ENCODE assay signal across 18 mouse cellular contexts in genomic region chr15:31407490-31407889, GRCm38 (mm10). TPM values are rescaled to one million over a fixed set of nuclear protein-coding genes. Genes with fewer than 3 reads are reported as not detected.
DNase-seq lines count a peak whose midpoint lies in the region; ATAC-seq lines count a peak whose summit lies in the region.
"Had no signal": no experiment of that assay in that cellular context is flagged by ENCODE, and none has a peak within 500 bp of the region (broad histone marks: within the 10 kb centered on the region; RNA-seq: fewer than 3 reads in every experiment).

No protein-coding gene starts in this region.

- H3K4me1 ChIP-seq in intestine, embryonic 15.5 days (replicated peaks): 0 out of 2 replicates have a peak, but pooled peaks cover 4% of the 10 kb centered on the region
- H3K4me1 ChIP-seq in liver, embryonic 13.5 days (replicated peaks): no peaks in the 10 kb centered on the region

- no peak overlapping the region for H3K27ac ChIP-seq in intestine, embryonic 15.5 days
- H3K27ac ChIP-seq in liver, embryonic 13.5 days: peak overlapping the region; percentile 50
- H3K27ac ChIP-seq: heart, adult 2 months; hindbrain, embryonic 14.5 days; macrophage; midbrain, embryonic 12.5 days; neural tube, embryonic 15.5 days had no signal

- ATAC-seq in intestine, embryonic 15.5 days: peak; percentile 83
- ATAC-seq in liver, embryonic 13.5 days (ENCODE audit: low read depth): peak; percentile 76
- ATAC-seq: CD4-positive, CD25-positive, alpha-beta regulatory T cell, adult 4 months; forebrain, embryonic 14.5 days had no signal

- no peaks in the 10 kb centered on the region for H3K27me3 ChIP-seq in intestine, embryonic 15.5 days (replicated peaks)
- H3K27me3 ChIP-seq in liver, embryonic 13.5 days: no peaks in the 10 kb centered on the region
- H3K27me3 ChIP-seq: neural tube, embryonic 15.5 days had no signal

- H3K4me2 ChIP-seq in intestine, embryonic 15.5 days (replicated peaks): no peak overlapping the region
- no peak overlapping the region for H3K4me2 ChIP-seq in liver, embryonic 13.5 days
- H3K4me2 ChIP-seq: hindbrain, embryonic 14.5 days; midbrain, embryonic 12.5 days; neural tube, embryonic 15.5 days had no signal

- WGBS in intestine, embryonic 15.5 days: 42% methylated on average over 4 of the region's 4 CpGs
- WGBS in liver, embryonic 13.5 days (ENCODE audit: insufficient replicate concordance): 49% methylated on average over 4 of the region's 4 CpGs

- no peak overlapping the region for H3K4me3 ChIP-seq in intestine, embryonic 15.5 days (replicated peaks)
- H3K4me3 ChIP-seq in liver, embryonic 13.5 days (replicated peaks): no peak overlapping the region
- H3K4me3 ChIP-seq: heart, adult 2 months; midbrain, embryonic 12.5 days; neural tube, embryonic 15.5 days had no signal

- no peaks in the 10 kb centered on the region for H3K36me3 ChIP-seq in intestine, embryonic 15.5 days
- H3K36me3 ChIP-seq in liver, embryonic 13.5 days: no peaks in the 10 kb centered on the region
- H3K36me3 ChIP-seq: midbrain, embryonic 12.5 days; neural tube, embryonic 15.5 days had no signal

- no peak overlapping the region for H3K9ac ChIP-seq in intestine, embryonic 15.5 days
- H3K9ac ChIP-seq in liver, embryonic 13.5 days: no peak overlapping the region
- H3K9ac ChIP-seq: hindbrain, embryonic 14.5 days; midbrain, embryonic 12.5 days; neural tube, embryonic 15.5 days had no signal

- peak; percentile 95 for DNase-seq in kidney, adult 11 months
- peak; percentile 74 for DNase-seq in kidney, postnatal 10 days
- no peak for DNase-seq in liver, embryonic 13.5 days
- DNase-seq in gastrocnemius, adult 8-10 months (ENCODE audit: low spot score in 2 of 2): no peak
- no peak for DNase-seq in left cerebral cortex, adult 9 months (ENCODE audit: low spot score in 2 of 2)
- no peak for DNase-seq in gastrocnemius, postnatal 36 days
- DNase-seq: adrenal gland, postnatal 14 days; cerebellum, adult 9-10 months; embryo, embryonic 11 days; heart, adult 2 months; heart, postnatal 10 days had no signal

- no peaks in the 10 kb centered on the region for H3K9me3 ChIP-seq in intestine, embryonic 15.5 days
- no peaks in the 10 kb centered on the region for H3K9me3 ChIP-seq in liver, embryonic 13.5 days (replicated peaks)
- H3K9me3 ChIP-seq: midbrain, embryonic 12.5 days; neural tube, embryonic 15.5 days had no signal

- intact Hi-C loops in gastrocnemius, postnatal 36 days (cut with DNase I): no loop called here

RNA-seq across cellular contexts. Expression of gene Ankrd33b, which starts 40.0 kb away (rescaled TPM):
- polyA plus RNA-seq in intestine, embryonic 15.5 days (2015; fragmentation: Nextera tagmentation; extraction: Ambion mirVana): 0.34 and 0.43 TPM in 2 replicates
- 0.28 and 0.32 TPM in 2 replicates for polyA plus RNA-seq in liver, embryonic 13.5 days (2015; fragmentation: Nextera tagmentation; extraction: Ambion mirVana)
- total RNA-seq in gastrocnemius, adult 8-10 months (2022): 10 to 100 TPM; 11.5 to 18.8 (median 16.5) TPM
- total RNA-seq in gastrocnemius, postnatal 36 days (2021): 10 to 100 TPM in 1 of 2 experiments, 1 to 10 TPM in 1; 9.9 to 14.5 TPM
- polyA plus RNA-seq: CD4-positive, CD25-positive, alpha-beta regulatory T cell, adult 4 months had no signal

RNA-seq across cellular contexts. Expression of gene Ropn1l, which starts 46.0 kb away (rescaled TPM):
- 2.0 and 2.3 TPM in 2 replicates for polyA plus RNA-seq in intestine, embryonic 15.5 days (2015; fragmentation: Nextera tagmentation; extraction: Ambion mirVana)
- 2.1 and 2.3 TPM in 2 replicates for polyA plus RNA-seq in liver, embryonic 13.5 days (2015; fragmentation: Nextera tagmentation; extraction: Ambion mirVana)
- not detected for total RNA-seq in gastrocnemius, adult 8-10 months (2022)
- total RNA-seq in gastrocnemius, postnatal 36 days (2021): under 1 TPM in 1 of 2 experiments, not detected in 1; 0.27 TPM
- total RNA-seq: heart, adult 2 months had no signal

Comparison
In these comparisons a context has a peak if more than half of its experiments do, and no peak if none do; other contexts are left out.
1. DNase-seq: peak in kidney, adult 11 months (single experiment) and kidney, postnatal 10 days (single experiment); none in liver, embryonic 13.5 days (single experiment), gastrocnemius, adult 8-10 months (0 of 2), left cerebral cortex, adult 9 months (0 of 2) and gastrocnemius, postnatal 36 days (0 of 2).